Mouse (Mus musculus) lung, postnatal 0 days (tissue): Measurements from ENCODE around the gene Thnsl2. TPM values are rescaled to one million over a fixed set of nuclear protein-coding genes. Genes with fewer than 3 reads are reported as not detected.

Experiments
- ATAC-seq: fragments of 200-750 bp; cut with Nextera tagmentation; 2 replicates; pipeline ENCODE4 v1.8.0; 2017; ENCODE audit warnings: moderate library complexity
- DNase-seq: peaks from one replicate; pipeline ENCODE4 v3.0.0-alpha.2; 2016; ENCODE audit warnings: low spot score
- H3K27ac ChIP-seq: fragments of 300-500 bp; sonication (generic); 2 replicates; pipeline ENCODE4 v1.5.1; 2014; ENCODE audit warnings: antibody characterized with exemption, mild to moderate bottlenecking, low read length, mixed read lengths
- H3K27me3 ChIP-seq: fragments of 300-500 bp; sonication (generic); replicated peaks from 2 replicates; pipeline ENCODE4 v1.6.1; 2014; ENCODE audit warnings: low read length, mixed read lengths; ENCODE audit not compliant: insufficient read depth
- H3K36me3 ChIP-seq: fragments of 300-500 bp; sonication (generic); 2 replicates; pipeline ENCODE4 v1.6.1; 2014; ENCODE audit warnings: low read length, mixed read lengths; ENCODE audit not compliant: insufficient read depth
- H3K4me1 ChIP-seq: fragments of 300-500 bp; sonication (generic); 2 replicates; pipeline ENCODE4 v1.6.1; 2014; ENCODE audit warnings: antibody characterized with exemption, low read depth, low read length, mixed read lengths; ENCODE audit not compliant: insufficient read depth
- H3K4me2 ChIP-seq: fragments of 300-500 bp; sonication (generic); replicated peaks from 2 replicates; pipeline ENCODE4 v1.6.1; 2014; ENCODE audit warnings: low read depth, mild to moderate bottlenecking, low read length, moderate library complexity, mixed read lengths
- H3K4me3 ChIP-seq: fragments of 300-500 bp; sonication (generic); 2 replicates; pipeline ENCODE4 v1.5.1; 2014; ENCODE audit warnings: low read depth, low read length
- H3K9ac ChIP-seq: fragments of 300-500 bp; sonication (generic); replicated peaks from 2 replicates; pipeline ENCODE4 v1.6.1; 2014; ENCODE audit warnings: low read depth, mild to moderate bottlenecking
- H3K9me3 ChIP-seq: fragments of 300-500 bp; sonication (generic); 2 replicates; pipeline ENCODE4 v1.6.1; 2016; ENCODE audit warnings: low read length, mixed read lengths
- CTCF ChIP-seq: IDR thresholded peaks from 2 replicates; pipeline ENCODE4 v1.5.1; 2016; ENCODE audit warnings: antibody characterized with exemption, mild to moderate bottlenecking
- EP300 ChIP-seq: IDR thresholded peaks from 2 replicates; pipeline ENCODE4 v1.6.1; 2016; ENCODE audit warnings: antibody characterized with exemption, mild to moderate bottlenecking, control low read depth
- WGBS: fragments of 180-500 bp; shearing (Covaris S2); extraction: QIAGEN DNeasy Blood & Tissue Kit; methylation state at CpG from one replicate; pipeline ENCODE4 v1.1.7; 2014; 5-methylcytosine and 5-hydroxymethylcytosine counted together
- polyA plus RNA-seq: library from polyadenylated mRNA; unstranded; fragments of >200 nt; fragmentation: Nextera tagmentation; extraction: Ambion mirVana; gene quantifications from 2 replicates; pipeline ENCODE4 v1.2.1, GENCODE M21; 2015

The Thnsl2 gene
- polyA plus RNA-seq, 1 experiment from 2014 or later = 15.4 TPM

DNA sequence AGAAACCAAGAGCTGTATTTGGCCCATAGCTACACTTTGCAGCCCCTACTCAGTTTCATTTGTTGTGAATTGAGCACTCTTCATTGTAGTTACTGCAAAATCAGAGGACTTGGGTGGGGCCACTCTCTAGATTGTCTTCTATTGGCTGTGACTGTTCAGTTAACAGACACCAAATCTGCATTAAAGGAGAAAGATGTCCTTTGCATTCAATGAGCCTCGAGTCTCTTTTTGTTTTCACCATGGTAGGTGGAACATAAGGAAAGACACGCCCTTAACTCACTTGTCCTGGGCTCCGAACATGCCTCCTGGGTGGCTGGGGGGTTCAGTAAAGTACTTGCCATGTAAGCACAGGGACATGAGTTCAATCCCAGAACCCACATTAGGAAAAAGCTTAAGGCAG is 48.1 kb downstream of the Thnsl2 start:
- no peak overlapping the region for H3K27ac ChIP-seq
- H3K27me3 ChIP-seq = no peaks in the 10 kb centered on the region
- no peaks in the 10 kb centered on the region for H3K9me3 ChIP-seq
- DNase-seq (no peak), ATAC-seq (no peak)
- no peak overlapping the region for H3K4me2 ChIP-seq
- TF ChIP-seq CTCF (no peak), EP300 (no peak)
- H3K9ac ChIP-seq = no peak overlapping the region
- H3K4me1 ChIP-seq = no peaks in the 10 kb centered on the region
- no peak overlapping the region for H3K4me3 ChIP-seq
- H3K36me3 ChIP-seq = no peaks in the 10 kb centered on the region
- WGBS = 88% methylated on average over 3 of the region's 3 CpGs

- DNase-seq = no peak
- no peaks in the 10 kb centered on the region for H3K36me3 ChIP-seq
- WGBS = 71% methylated on average over 5 of the region's 5 CpGs
- H3K9me3 ChIP-seq = no peaks in the 10 kb centered on the region
- ATAC-seq = no peak
- H3K4me3 ChIP-seq = no peak overlapping the region
- TF ChIP-seq CTCF = no peak
- no peak for TF ChIP-seq EP300
- no peaks in the 10 kb centered on the region for H3K27me3 ChIP-seq
- no peak overlapping the region for H3K9ac ChIP-seq
- no peak overlapping the region for H3K27ac ChIP-seq
- H3K4me1 ChIP-seq = no peaks in the 10 kb centered on the region
- no peak overlapping the region for H3K4me2 ChIP-seq
Observed at GRCm38 (mm10) chr6:71094693-71095092, 49.5 kb downstream of the Thnsl2 start.

DNA sequence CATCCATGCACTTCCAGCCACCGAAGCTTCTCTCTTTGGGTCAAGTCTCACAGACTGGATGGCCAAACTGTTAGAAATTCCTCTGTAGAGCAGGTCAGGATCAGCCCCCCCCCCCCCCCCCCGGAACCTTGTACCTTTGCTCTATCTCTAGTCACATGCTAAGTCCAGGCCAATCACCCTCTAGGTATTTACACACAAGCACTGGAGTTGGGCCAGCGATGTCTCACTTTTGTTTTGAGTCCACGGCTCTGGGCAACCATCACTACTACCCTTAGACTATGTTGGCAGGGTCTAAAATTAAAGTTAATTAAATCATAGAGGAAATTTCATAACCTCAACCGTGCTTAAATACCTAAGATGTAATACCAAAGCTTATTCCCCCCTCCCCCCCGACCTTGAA is 50.6 kb downstream of the Thnsl2 start:
- DNase-seq = no peak
- no peaks in the 10 kb centered on the region for H3K9me3 ChIP-seq
- TF ChIP-seq CTCF (no peak), EP300 (no peak)
- no peak for ATAC-seq
- no peak overlapping the region for H3K9ac ChIP-seq
- no peak overlapping the region for H3K4me3 ChIP-seq
- WGBS = 58% methylated on average over 6 of the region's 6 CpGs
- H3K4me2 ChIP-seq = no peak overlapping the region
- no peaks in the 10 kb centered on the region for H3K27me3 ChIP-seq
- no peaks in the 10 kb centered on the region for H3K36me3 ChIP-seq
- H3K4me1 ChIP-seq = no peaks in the 10 kb centered on the region
- no peak overlapping the region for H3K27ac ChIP-seq

GRCm38 (mm10) chr6:71090475-71090874 is 53.8 kb downstream of the Thnsl2 start:
- no peak overlapping the region for H3K27ac ChIP-seq
- DNase-seq = no peak
- no peaks in the 10 kb centered on the region for H3K4me1 ChIP-seq
- no peak overlapping the region for H3K4me2 ChIP-seq
- WGBS = 62% methylated on average over 5 of the region's 5 CpGs
- H3K9ac ChIP-seq = no peak overlapping the region
- no peak for ATAC-seq
- H3K36me3 ChIP-seq = no peaks in the 10 kb centered on the region
- no peaks in the 10 kb centered on the region for H3K27me3 ChIP-seq
- H3K9me3 ChIP-seq = no peaks in the 10 kb centered on the region
- H3K4me3 ChIP-seq = no peak overlapping the region
- no peak for TF ChIP-seq CTCF
- no peak for TF ChIP-seq EP300

DNA sequence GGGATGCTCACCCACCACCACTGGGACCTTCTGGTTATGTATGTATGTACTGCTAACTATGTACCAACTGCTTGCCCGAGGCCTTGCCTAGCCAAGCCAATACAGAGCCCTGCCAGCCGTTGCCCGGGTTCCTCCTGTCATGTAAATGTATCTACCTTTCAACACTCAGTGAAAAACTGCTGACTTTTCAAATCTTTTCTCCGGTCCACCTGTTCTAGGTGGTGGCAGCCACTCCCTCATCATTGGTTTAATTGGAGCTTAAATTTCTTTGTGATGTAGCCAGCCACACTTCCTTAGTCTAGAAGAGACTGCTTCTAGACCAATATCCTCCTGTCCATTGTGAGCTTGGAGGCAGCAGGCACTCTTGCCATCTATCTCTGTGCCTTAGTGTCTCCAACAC is 54.5 kb downstream of the Thnsl2 start:
- Histone ChIP-seq H3K9me3 (no peaks in the 10 kb centered on the region), H3K4me1 (no peaks in the 10 kb centered on the region), H3K27ac (no peak overlapping the region), H3K36me3 (no peaks in the 10 kb centered on the region), H3K4me3 (no peak overlapping the region), H3K27me3 (no peaks in the 10 kb centered on the region), H3K9ac (no peak overlapping the region), H3K4me2 (no peak overlapping the region)
- no peak for ATAC-seq
- WGBS = 75% methylated on average over 4 of the region's 4 CpGs
- TF ChIP-seq EP300 = no peak
- TF ChIP-seq CTCF = no peak
- no peak for DNase-seq

DNA sequence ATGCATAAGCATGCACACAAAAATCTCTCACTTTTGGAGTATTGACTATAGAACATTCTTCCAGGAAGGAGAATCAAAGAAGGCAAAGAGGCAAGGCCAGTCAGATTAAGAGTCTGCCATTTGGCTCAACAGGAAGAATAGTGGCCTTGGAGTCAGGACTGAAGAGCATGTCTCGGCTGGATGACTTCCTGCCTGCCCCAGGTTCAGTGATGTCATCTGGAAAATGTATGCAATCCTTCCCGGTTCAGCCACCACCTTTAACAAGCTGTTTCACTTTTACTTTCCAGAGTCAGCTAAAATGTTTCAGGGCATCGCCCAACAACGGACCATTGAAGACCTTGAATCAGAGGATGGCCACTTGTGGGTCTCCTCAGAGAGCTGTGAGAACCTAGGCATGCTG is 55.2 kb downstream of the Thnsl2 start:
- no peaks in the 10 kb centered on the region for H3K4me1 ChIP-seq
- TF ChIP-seq CTCF = no peak
- TF ChIP-seq EP300 = no peak
- ATAC-seq (no peak), DNase-seq (no peak)
- H3K27ac ChIP-seq = no peak overlapping the region
- H3K4me2 ChIP-seq = no peak overlapping the region
- 26% methylated on average over 4 of the region's 4 CpGs for WGBS
- H3K4me3 ChIP-seq = no peak overlapping the region
- no peaks in the 10 kb centered on the region for H3K9me3 ChIP-seq
- H3K36me3 ChIP-seq = no peaks in the 10 kb centered on the region
- H3K27me3 ChIP-seq = no peaks in the 10 kb centered on the region
- H3K9ac ChIP-seq = no peak overlapping the region

DNA sequence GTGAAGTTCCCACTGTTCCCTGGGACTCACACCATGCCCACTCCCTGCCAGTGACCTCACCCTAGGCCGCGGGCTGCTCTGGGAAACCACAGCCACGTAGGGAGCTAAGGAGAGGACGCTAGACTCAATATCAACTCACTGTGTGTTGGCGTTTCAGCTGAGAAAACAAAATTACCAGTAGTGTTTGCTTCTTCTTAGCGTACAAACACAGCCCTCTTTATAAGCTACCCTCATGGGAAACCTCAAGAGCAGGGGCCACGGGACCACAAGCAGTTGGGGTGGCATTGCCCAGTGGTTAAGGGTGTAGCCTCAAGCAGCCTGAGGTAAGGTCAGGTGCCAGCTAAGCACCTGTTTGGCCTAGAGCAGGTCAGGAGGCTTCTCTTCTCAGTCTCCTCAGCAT is 60.8 kb downstream of the Thnsl2 start:
- H3K9ac ChIP-seq = no peak overlapping the region
- H3K4me2 ChIP-seq = no peak overlapping the region
- ATAC-seq = no peak
- H3K4me1 ChIP-seq = no peaks in the 10 kb centered on the region
- no peak overlapping the region for H3K4me3 ChIP-seq
- no peak for TF ChIP-seq CTCF
- no peak for TF ChIP-seq EP300
- DNase-seq = no peak
- no peaks in the 10 kb centered on the region for H3K27me3 ChIP-seq
- no peak overlapping the region for H3K27ac ChIP-seq
- no peaks in the 10 kb centered on the region for H3K36me3 ChIP-seq
- WGBS = 57% methylated on average over 7 of the region's 7 CpGs
- no peaks in the 10 kb centered on the region for H3K9me3 ChIP-seq
